Mouse (Mus musculus) bone marrow, adult 2 months (tissue): Measurements from ENCODE around the gene Ephb1.

Experiments
- CTCF ChIP-seq: fragments of 200-500 bp; IDR thresholded peaks from 2 replicates; pipeline ENCODE4 v1.5.1; 2011; ENCODE audit warnings: low read length, control low read depth; ENCODE audit not compliant: control insufficient read depth, insufficient read depth
- POLR2A ChIP-seq: fragments of 200-500 bp; IDR thresholded peaks from 2 replicates; pipeline ENCODE4 v1.6.1; 2011; ENCODE audit warnings: low read depth, mild to moderate bottlenecking, control low read depth, low read length, borderline replicate concordance; ENCODE audit not compliant: control insufficient read depth

- TF ChIP-seq CTCF (no peak), POLR2A (no peak)
Measured at GRCm38 (mm10) chr9:102216746-102217566, 137.5 kb downstream of the Ephb1 start.
